Mouse (Mus musculus): ENCODE measurements around the gene Ssr2.
"Not testable (repeated sequence)": the region's sequence is repeated elsewhere in the genome, so short reads cannot be mapped to it uniquely, and the experiment has no call there.

Gene Ssr2

GRCm38 (mm10) chr3:88596547-88596946 lies 20.9 kb downstream of the Ssr2 start:
- not testable (repeated sequence) for DNase-seq (ENCODE audit: low spot score)

- DNase-seq (ENCODE audit: low spot score): no peak
Observed at GRCm38 (mm10) chr3:88602466-88602865, 26.8 kb downstream of the Ssr2 start.

- no peak for DNase-seq (ENCODE audit: low spot score)
Observed at GRCm38 (mm10) chr3:88603714-88604161, 28.1 kb downstream of the Ssr2 start.

GRCm38 (mm10) chr3:88604863-88605262 lies 29.2 kb downstream of the Ssr2 start:
- DNase-seq (ENCODE audit: low spot score): no peak

GRCm38 (mm10) chr3:88605666-88606065 lies 30.0 kb downstream of the Ssr2 start, which contains the start of gene Arhgef2:
TSS of gene Arhgef2 (plus strand) at chr3:88605966.
- not testable (repeated sequence) for DNase-seq (ENCODE audit: low spot score)

- DNase-seq (ENCODE audit: low spot score): peak; percentile 63
Observed at GRCm38 (mm10) chr3:88607065-88607757, 31.5 kb downstream of the Ssr2 start.

- no peak for DNase-seq (ENCODE audit: low spot score)
Observed at GRCm38 (mm10) chr3:88607758-88608138, 32.1 kb downstream of the Ssr2 start.

GRCm38 (mm10) chr3:88609066-88609465 lies 33.4 kb downstream of the Ssr2 start:
- no peak for DNase-seq (ENCODE audit: low spot score)

- DNase-seq (ENCODE audit: low spot score): no peak
Observed at GRCm38 (mm10) chr3:88614418-88614817, 38.7 kb downstream of the Ssr2 start.

- no peak for DNase-seq (ENCODE audit: low spot score)
Observed at GRCm38 (mm10) chr3:88615117-88615516, 39.4 kb downstream of the Ssr2 start.

- DNase-seq (ENCODE audit: low spot score): no peak
Observed at GRCm38 (mm10) chr3:88615902-88616391, 40.3 kb downstream of the Ssr2 start.

- DNase-seq (ENCODE audit: low spot score): no peak
Observed at GRCm38 (mm10) chr3:88616951-88617500, 41.4 kb downstream of the Ssr2 start.

- no peak for DNase-seq (ENCODE audit: low spot score)
Observed at GRCm38 (mm10) chr3:88618074-88618871, 42.6 kb downstream of the Ssr2 start.

- no peak for DNase-seq (ENCODE audit: low spot score)
Observed at GRCm38 (mm10) chr3:88619113-88620097, 43.7 kb downstream of the Ssr2 start.

GRCm38 (mm10) chr3:88620146-88620991 lies 44.7 kb downstream of the Ssr2 start:
- no peak for DNase-seq (ENCODE audit: low spot score)

- peak; percentile 70 for DNase-seq (ENCODE audit: low spot score)
Observed at GRCm38 (mm10) chr3:88620992-88621536, 45.4 kb downstream of the Ssr2 start.

- DNase-seq (ENCODE audit: low spot score): peak; percentile 37
Observed at GRCm38 (mm10) chr3:88621537-88622112, 45.9 kb downstream of the Ssr2 start.

- DNase-seq (ENCODE audit: low spot score): no peak
Observed at GRCm38 (mm10) chr3:88622113-88622940, 46.7 kb downstream of the Ssr2 start.

- no peak for DNase-seq (ENCODE audit: low spot score)
Observed at GRCm38 (mm10) chr3:88622941-88623345, 47.3 kb downstream of the Ssr2 start.

All from ovary, adult 18-20 months (tissue).